Mouse (Mus musculus) erythroblast, embryonic 14.5 days (primary cell): Measurements from ENCODE around the gene Cntn1.

Source experiments
- GATA1 ChIP-seq: IDR thresholded peaks from 2 replicates; pipeline ENCODE4 v1.6.1; 2012; ENCODE audit warnings: low read length, inconsistent platforms, mixed read lengths
- TAL1 ChIP-seq: IDR thresholded peaks from 3 replicates; pipeline ENCODE4 v1.6.1; 2012; ENCODE audit warnings: low read length, inconsistent platforms, mixed read lengths

DNA sequence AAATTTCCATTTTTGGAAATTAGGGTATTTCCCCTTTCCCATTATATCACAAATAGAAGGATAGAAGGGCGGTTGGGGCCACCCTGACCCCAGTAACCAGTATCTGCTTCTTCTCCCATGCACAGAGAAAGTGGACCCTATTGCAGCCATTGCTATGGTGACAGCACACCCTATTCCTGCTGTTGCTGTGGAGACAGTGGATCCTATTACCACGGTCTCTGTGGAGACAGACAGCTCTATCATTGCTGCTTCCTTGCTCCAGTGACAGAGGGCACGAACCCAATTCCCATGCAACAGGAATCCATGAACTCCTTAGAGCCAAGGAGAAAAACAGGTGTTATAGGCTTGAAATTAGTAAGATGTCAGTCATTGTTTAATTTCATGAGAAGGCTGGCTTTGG, 296.9 kb downstream of the Cntn1 start:
- TF ChIP-seq TAL1 (no peak), GATA1 (no peak)
